Mouse (Mus musculus) neural tube, embryonic 15.5 days (tissue): Measurements from ENCODE around the gene Slirp. TPM values are rescaled to one million over a fixed set of nuclear protein-coding genes. Genes with fewer than 3 reads are reported as not detected.
A peak's percentile ranks its signal among the peaks of the same experiment; 100 is the strongest.

Experiments
- ATAC-seq: fragments of 200-750 bp; cut with Nextera tagmentation; 2 replicates; pipeline ENCODE4 v1.8.0; 2017; ENCODE audit warnings: mild to moderate bottlenecking, moderate TSS enrichment, moderate library complexity; ENCODE audit not compliant: low FRiP score
- H3K27ac ChIP-seq: fragments of 300-500 bp; sonication (generic); replicated peaks from 2 replicates; pipeline ENCODE4 v1.5.1; 2015; ENCODE audit warnings: mild to moderate bottlenecking, inconsistent platforms
- H3K27me3 ChIP-seq: fragments of 300-500 bp; sonication (generic); replicated peaks from 2 replicates; pipeline ENCODE4 v1.6.1; 2015; ENCODE audit warnings: inconsistent platforms
- H3K36me3 ChIP-seq: fragments of 300-500 bp; sonication (generic); 2 replicates; pipeline ENCODE4 v1.6.1; 2015; ENCODE audit warnings: inconsistent platforms
- H3K4me1 ChIP-seq: fragments of 300-500 bp; sonication (generic); 2 replicates; pipeline ENCODE4 v1.6.1; 2015; ENCODE audit warnings: inconsistent platforms
- H3K4me2 ChIP-seq: fragments of 300-500 bp; sonication (generic); 2 replicates; pipeline ENCODE4 v1.6.1; 2015; ENCODE audit warnings: inconsistent platforms, mild to moderate bottlenecking, moderate library complexity
- H3K4me3 ChIP-seq: fragments of 300-500 bp; sonication (generic); replicated peaks from 2 replicates; pipeline ENCODE4 v1.5.1; 2015; ENCODE audit warnings: mild to moderate bottlenecking, inconsistent platforms
- H3K9ac ChIP-seq: fragments of 300-500 bp; sonication (generic); replicated peaks from 2 replicates; pipeline ENCODE4 v1.6.1; 2015; ENCODE audit warnings: mild to moderate bottlenecking, inconsistent platforms
- H3K9me3 ChIP-seq: fragments of 300-500 bp; sonication (generic); replicated peaks from 2 replicates; pipeline ENCODE4 v1.6.1; 2016; ENCODE audit warnings: inconsistent platforms
- WGBS: fragments of 180-500 bp; shearing (Covaris S2); methylation state at CpG from one replicate; pipeline ENCODE4 v1.1.7; 2015; ENCODE audit warnings: mixed read lengths; 5-methylcytosine and 5-hydroxymethylcytosine counted together
- polyA plus RNA-seq: library from polyadenylated mRNA; unstranded; fragments of >200 nt; fragmentation: Nextera tagmentation; extraction: Ambion mirVana; gene quantifications from 2 replicates; pipeline ENCODE4 v1.2.1, GENCODE M21; 2015

Gene Slirp
- 246 and 286 TPM in 2 replicates for polyA plus RNA-seq

GRCm38 (mm10) chr12:87443700-87444122 is at the start of gene Slirp, which contains the start of gene Alkbh1:
Gene Slirp, plus strand, starts transcription at chr12:87443896.
Gene Alkbh1, minus strand, starts transcription at chr12:87444017.
- peak; percentile 97 for ATAC-seq
- peaks cover 28% of the 10 kb centered on the region for H3K4me1 ChIP-seq
- H3K4me3 ChIP-seq: peak within 1 kb of the TSS; percentile 73
- peak within 1 kb of the TSS; percentile 73 for H3K4me2 ChIP-seq
- H3K9me3 ChIP-seq: no peaks in the 10 kb centered on the region
- WGBS: 0% methylated on average over 28 of the region's 28 CpGs
- H3K27ac ChIP-seq: peak within 1 kb of the TSS; percentile 85
- H3K9ac ChIP-seq: peak within 1 kb of the TSS; percentile 73
- H3K36me3 ChIP-seq: peaks cover 38% of the 10 kb centered on the region
- H3K27me3 ChIP-seq: no peaks in the 10 kb centered on the region

DNA sequence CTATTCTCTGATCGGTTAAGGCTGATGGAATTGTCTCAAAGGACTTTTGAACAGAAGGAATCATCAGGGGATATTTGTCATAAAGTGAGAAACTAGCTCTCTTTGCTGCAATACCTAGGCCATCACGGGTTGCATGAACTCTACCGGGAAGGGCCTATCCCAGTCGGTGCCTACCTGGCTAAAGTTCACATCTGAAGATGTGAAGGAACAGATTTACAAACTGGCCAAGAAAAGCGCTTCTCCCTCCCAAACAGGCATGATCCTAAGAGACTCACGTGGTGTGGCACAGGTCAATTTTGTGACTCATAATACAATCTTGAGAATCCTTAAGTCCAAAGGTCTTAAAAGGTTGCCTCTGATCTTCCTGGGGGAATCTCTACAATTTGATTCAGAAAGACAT is 49.4 kb upstream of the Slirp start:
- Histone ChIP-seq H3K27ac (no peak overlapping the region), H3K9me3 (no peaks in the 10 kb centered on the region), H3K9ac (no peak overlapping the region), H3K4me1 (no peaks in the 10 kb centered on the region), H3K4me2 (no peak overlapping the region), H3K4me3 (no peak overlapping the region), H3K36me3 (no peaks in the 10 kb centered on the region), H3K27me3 (peaks cover 3% of the 10 kb centered on the region; the same call in 1 of the 2 replicates)
- ATAC-seq: no peak
- 91% methylated on average over 6 of the region's 6 CpGs for WGBS

DNA sequence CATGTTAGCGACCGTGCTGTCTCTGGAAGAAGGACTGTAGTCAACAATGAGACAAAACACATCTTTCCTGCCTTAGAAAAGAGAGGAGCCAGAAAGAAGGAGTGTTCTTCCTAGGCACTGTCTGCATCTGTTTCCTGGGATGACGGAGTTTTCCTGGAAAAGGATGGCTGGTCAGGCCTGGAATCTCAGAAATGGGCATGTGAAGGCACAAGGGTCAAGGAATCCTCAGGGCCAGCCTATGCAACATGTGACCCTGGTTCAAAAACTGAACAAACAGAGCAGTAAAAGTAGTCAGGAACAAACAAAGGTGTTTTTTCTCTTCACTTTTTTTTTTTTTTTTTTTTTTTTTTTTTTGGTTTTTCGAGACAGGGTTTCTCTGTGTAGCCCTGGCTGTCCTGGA is 46.6 kb upstream of the Slirp start:
- 81% methylated on average over 4 of the region's 4 CpGs for WGBS
- Histone ChIP-seq H3K27me3 (peaks cover 3% of the 10 kb centered on the region; the same call in 1 of the 2 replicates), H3K4me1 (no peaks in the 10 kb centered on the region), H3K4me3 (no peak overlapping the region), H3K9ac (no peak overlapping the region), H3K4me2 (no peak overlapping the region), H3K36me3 (no peaks in the 10 kb centered on the region), H3K9me3 (no peaks in the 10 kb centered on the region), H3K27ac (no peak overlapping the region)
- ATAC-seq: no peak

DNA sequence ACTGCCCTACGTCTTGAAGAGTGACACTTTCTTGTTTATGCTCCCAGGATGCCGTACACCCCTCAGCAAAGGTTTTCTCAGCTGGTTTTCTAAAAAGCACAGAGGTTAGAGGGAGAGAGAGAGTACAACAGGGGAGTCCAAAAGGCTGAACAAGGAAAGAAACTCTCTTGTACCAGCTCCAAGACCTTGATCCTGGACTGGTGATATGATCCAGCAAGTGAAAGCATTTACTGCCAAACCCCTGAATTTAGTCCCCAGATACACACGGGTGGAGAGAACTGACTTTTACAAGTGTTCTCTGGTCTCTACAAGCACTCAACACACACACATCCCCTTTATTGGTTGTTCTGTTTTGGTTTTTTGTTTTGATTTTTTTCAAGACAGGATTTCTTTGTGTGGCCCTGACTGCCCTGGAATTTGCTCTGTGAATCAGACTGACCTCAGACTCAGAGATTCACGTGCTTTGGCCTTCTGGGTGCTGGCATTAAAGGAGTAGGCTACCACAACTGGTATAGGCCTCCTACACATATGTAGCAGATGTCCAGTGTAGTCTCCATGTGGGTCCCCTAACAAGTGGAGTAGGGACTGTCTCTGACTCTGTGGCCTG is 45.8 kb upstream of the Slirp start:
- no peaks in the 10 kb centered on the region for H3K4me1 ChIP-seq
- peaks cover 3% of the 10 kb centered on the region; the same call in 1 of the 2 replicates for H3K27me3 ChIP-seq
- no peaks in the 10 kb centered on the region for H3K9me3 ChIP-seq
- 70% methylated on average over 4 of the region's 4 CpGs for WGBS
- H3K4me2 ChIP-seq: no peak overlapping the region
- H3K9ac ChIP-seq: no peak overlapping the region
- no peak overlapping the region for H3K27ac ChIP-seq
- no peak overlapping the region for H3K4me3 ChIP-seq
- H3K36me3 ChIP-seq: no peaks in the 10 kb centered on the region
- no peak for ATAC-seq

DNA sequence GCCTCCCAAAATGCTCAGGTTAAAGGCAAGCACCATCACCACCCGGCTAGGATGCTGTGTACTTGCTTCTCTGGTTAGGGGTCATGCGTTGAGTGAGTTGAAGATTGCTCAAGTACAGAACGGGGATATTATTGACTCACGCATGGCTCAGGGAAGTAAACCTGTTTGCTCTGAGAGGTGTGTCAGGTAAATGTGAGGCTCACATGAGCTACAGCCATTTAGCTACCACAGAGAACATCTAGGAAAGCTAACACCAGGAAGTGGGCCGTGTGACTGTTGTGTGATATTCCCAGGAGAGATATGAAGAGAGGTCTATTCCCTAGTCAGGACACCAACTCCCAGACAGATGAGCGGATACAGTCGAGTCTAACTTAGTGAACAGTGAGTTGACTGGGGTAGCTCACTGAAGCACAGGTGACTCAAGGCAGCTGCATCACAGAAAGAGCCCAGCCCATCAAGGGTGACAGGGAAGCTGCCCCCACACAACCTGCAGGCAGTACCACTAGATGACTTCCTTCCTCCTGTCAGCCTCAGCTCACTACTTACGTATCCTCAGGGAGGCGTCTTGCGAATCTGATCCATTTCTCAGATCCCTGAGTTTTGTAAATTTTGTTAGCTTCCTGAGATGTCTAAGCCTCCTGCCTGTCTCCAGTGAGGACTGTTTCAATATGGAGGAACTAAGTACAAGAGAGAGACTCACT is 44.4 kb upstream of the Slirp start:
- Histone ChIP-seq H3K4me2 (no peak overlapping the region), H3K27me3 (no peaks in the 10 kb centered on the region), H3K36me3 (no peaks in the 10 kb centered on the region), H3K4me1 (no peaks in the 10 kb centered on the region), H3K27ac (no peak overlapping the region), H3K4me3 (no peak overlapping the region), H3K9ac (no peak overlapping the region), H3K9me3 (no peaks in the 10 kb centered on the region)
- ATAC-seq: no peak
- 86% methylated on average over 10 of the region's 10 CpGs for WGBS

- Histone ChIP-seq H3K27ac (no peak overlapping the region), H3K9me3 (no peaks in the 10 kb centered on the region), H3K9ac (no peak overlapping the region), H3K4me3 (no peak overlapping the region), H3K4me2 (no peak overlapping the region), H3K27me3 (no peaks in the 10 kb centered on the region), H3K4me1 (no peaks in the 10 kb centered on the region), H3K36me3 (no peaks in the 10 kb centered on the region)
- WGBS: 65% methylated on average over 6 of the region's 6 CpGs
- ATAC-seq: no peak
These were observed 41.8 kb upstream of the Slirp start for GRCm38 (mm10) chr12:87401883-87402282.

DNA sequence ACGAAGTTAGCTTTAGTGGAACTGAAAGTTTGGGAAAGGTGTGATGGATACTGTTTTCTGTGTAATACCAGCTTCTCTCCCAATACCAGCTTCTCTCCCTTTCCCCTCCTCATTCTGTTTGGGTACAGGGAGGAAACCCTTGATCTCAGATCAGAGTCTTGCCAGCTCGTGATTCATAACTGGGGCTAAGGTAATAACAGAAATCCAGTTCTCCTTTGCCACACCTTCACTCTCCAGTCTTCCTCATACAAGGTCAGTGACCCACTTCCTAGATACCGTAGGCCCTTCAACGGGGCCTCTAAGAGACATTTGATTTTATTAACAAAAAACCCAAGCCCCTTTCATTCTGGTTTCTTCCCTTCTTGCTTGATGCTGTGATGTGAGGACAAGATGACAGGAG is 38.5 kb upstream of the Slirp start:
- H3K4me1 ChIP-seq: no peaks in the 10 kb centered on the region
- H3K27ac ChIP-seq: no peak overlapping the region
- H3K4me3 ChIP-seq: no peak overlapping the region
- H3K27me3 ChIP-seq: no peaks in the 10 kb centered on the region
- H3K4me2 ChIP-seq: no peak overlapping the region
- H3K9me3 ChIP-seq: no peaks in the 10 kb centered on the region
- 88% methylated on average over 4 of the region's 4 CpGs for WGBS
- no peaks in the 10 kb centered on the region for H3K36me3 ChIP-seq
- ATAC-seq: no peak
- no peak overlapping the region for H3K9ac ChIP-seq

DNA sequence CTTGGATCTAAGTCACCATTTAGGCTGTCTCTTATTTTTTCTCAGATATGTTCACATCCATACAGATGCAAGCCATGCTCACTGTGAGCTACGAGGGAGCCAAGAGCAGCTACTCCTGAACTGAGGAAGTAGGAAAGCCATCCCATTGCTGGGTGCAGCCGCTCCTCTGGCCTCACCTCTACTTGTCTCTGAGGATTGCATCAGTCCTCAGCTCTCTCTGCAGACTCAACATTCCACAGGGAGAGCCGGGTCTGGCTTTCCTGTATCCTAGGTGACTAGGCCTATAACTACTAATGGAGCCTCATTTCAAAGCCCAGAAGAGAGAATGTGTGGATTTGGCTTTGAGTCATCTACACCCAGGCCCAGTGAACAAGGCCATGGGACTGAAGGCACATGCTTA is 38.0 kb upstream of the Slirp start:
- Histone ChIP-seq H3K36me3 (no peaks in the 10 kb centered on the region), H3K9ac (no peak overlapping the region), H3K27ac (no peak overlapping the region), H3K4me1 (no peaks in the 10 kb centered on the region), H3K9me3 (no peaks in the 10 kb centered on the region), H3K4me3 (no peak overlapping the region), H3K27me3 (no peaks in the 10 kb centered on the region), H3K4me2 (no peak overlapping the region)
- no peak for ATAC-seq
- 68% methylated on average over 3 of the region's 3 CpGs for WGBS

- 56% methylated on average over 21 of the region's 21 CpGs for WGBS
- Histone ChIP-seq H3K27ac (no peak overlapping the region), H3K4me1 (no peaks in the 10 kb centered on the region), H3K9me3 (no peaks in the 10 kb centered on the region), H3K27me3 (no peaks in the 10 kb centered on the region), H3K36me3 (no peaks in the 10 kb centered on the region), H3K4me3 (no peak overlapping the region), H3K4me2 (no peak overlapping the region), H3K9ac (no peak overlapping the region)
- no peak for ATAC-seq
These were observed 35.7 kb upstream of the Slirp start for GRCm38 (mm10) chr12:87407869-87408605.

- H3K9ac ChIP-seq: no peak overlapping the region
- no peaks in the 10 kb centered on the region for H3K4me1 ChIP-seq
- no peak for ATAC-seq
- H3K4me2 ChIP-seq: no peak overlapping the region
- H3K27ac ChIP-seq: no peak overlapping the region
- no peaks in the 10 kb centered on the region for H3K36me3 ChIP-seq
- WGBS: 86% methylated on average over 4 of the region's 4 CpGs
- no peak overlapping the region for H3K4me3 ChIP-seq
- no peaks in the 10 kb centered on the region for H3K9me3 ChIP-seq
- no peaks in the 10 kb centered on the region for H3K27me3 ChIP-seq
These were observed 34.6 kb upstream of the Slirp start for GRCm38 (mm10) chr12:87409123-87409522.

DNA sequence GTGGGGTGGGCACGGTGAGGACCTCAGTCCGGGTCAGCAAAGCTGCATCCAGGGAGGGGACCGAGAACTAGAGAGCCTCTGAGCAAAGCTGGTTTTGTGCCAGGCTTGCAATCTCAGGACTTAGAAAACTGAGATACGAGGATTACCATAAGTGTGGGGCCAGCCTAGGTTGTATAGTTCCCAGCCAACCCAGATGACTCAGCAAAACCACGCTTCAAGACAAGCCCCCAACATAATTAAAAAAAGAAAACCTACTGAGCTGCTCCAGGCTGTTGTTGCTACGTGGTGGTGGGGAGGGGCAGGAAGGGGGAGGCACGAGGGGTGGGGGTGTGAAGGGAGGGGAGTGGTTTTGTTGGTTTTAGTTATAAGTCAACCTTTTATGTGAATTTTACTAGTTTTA is 32.7 kb upstream of the Slirp start:
- Histone ChIP-seq H3K27me3 (no peaks in the 10 kb centered on the region), H3K4me2 (no peak overlapping the region), H3K4me1 (no peaks in the 10 kb centered on the region), H3K27ac (no peak overlapping the region), H3K36me3 (no peaks in the 10 kb centered on the region), H3K9ac (no peak overlapping the region), H3K4me3 (no peak overlapping the region), H3K9me3 (no peaks in the 10 kb centered on the region)
- no peak for ATAC-seq
- WGBS: 63% methylated on average over 7 of the region's 7 CpGs
